Mouse (Mus musculus): Measurements from ENCODE around the gene Ktn1. TPM values are rescaled to one million over a fixed set of nuclear protein-coding genes. Genes with fewer than 3 reads are reported as not detected.

Gene Ktn1
- total and polyA plus RNA-seq, 2 experiments from 2014 or later: 55.3 to 79.9 TPM

DNA sequence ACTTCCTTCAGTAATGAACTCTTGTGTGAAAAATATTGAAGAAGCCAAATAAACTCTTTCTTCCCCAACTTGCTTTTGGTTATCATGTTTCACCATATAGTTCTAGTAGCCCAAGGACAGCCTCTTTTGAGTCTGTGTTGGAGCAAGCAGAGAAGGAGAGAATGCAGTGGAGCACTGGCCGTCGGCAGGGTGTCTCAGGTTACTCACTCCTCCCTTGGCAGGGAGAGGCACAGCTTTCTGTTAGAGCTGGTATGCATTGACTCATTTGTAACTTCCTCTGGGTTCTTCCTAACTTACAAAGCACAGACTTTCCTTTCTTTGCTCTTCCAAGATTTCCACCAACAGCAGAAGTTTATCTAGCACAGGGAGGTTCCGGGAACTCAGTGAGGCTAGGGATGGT lies 105.3 kb downstream of the Ktn1 start:
- WGBS: 70% methylated on average over 3 of the region's 3 CpGs
- H3K27me3 ChIP-seq (ENCODE audit: insufficient read depth, low read length): no peaks in the 10 kb centered on the region
- no peak overlapping the region for H3K4me2 ChIP-seq (ENCODE audit: low read depth)
- no peak for TF ChIP-seq CTCF (IDR thresholded peaks at IDR 0.05; ENCODE audit: low read depth)
- no peaks in the 10 kb centered on the region for H3K9me3 ChIP-seq (ENCODE audit: low read length)
- DNase-seq (no peak), ATAC-seq (no peak)
- no peak overlapping the region for H3K27ac ChIP-seq (ENCODE audit: low read depth, low read length)
- no peaks in the 10 kb centered on the region for H3K36me3 ChIP-seq (ENCODE audit: insufficient read depth)
- no peaks in the 10 kb centered on the region for H3K4me1 ChIP-seq (ENCODE audit: insufficient read depth)
- H3K9ac ChIP-seq: no peak overlapping the region
- H3K4me3 ChIP-seq (ENCODE audit: low read depth, low read length): no peak overlapping the region

DNA sequence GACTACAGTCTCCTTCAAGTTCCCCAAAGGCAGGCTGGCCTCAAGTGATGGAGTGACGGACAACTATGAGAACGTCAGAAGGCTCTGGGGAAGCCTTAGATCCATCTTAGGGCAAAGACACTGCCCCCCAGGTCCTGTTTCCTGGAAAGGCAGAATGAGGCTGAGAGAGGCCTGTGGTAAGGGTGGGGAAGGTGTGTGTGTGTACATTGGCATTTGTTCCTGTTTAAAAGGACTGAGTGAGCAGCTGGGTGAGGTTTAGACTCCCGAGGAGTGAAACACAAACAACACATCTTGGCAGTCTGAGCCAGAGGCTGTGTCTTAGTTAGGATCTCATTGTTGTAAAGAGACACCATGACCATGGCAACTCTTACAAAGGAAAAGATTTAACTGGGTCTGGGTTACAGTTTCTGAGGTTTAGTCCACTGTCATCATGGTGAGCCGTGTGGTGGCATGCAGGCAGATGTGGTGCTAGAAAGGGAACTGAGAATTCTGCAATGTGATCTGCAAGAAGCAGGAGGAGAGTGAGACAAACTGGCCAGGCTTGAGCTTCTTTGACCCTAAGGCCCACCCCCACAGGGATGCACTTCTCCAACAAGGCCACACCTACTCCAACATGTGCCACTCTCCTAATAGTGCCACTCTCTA lies 106.1 kb downstream of the Ktn1 start:
- no peak overlapping the region for H3K4me2 ChIP-seq (ENCODE audit: low read depth)
- H3K4me1 ChIP-seq (ENCODE audit: insufficient read depth): no peaks in the 10 kb centered on the region
- DNase-seq (no peak), ATAC-seq (no peak)
- no peaks in the 10 kb centered on the region for H3K27me3 ChIP-seq (ENCODE audit: insufficient read depth, low read length)
- H3K4me3 ChIP-seq (ENCODE audit: low read depth, low read length): no peak overlapping the region
- no peaks in the 10 kb centered on the region for H3K9me3 ChIP-seq (ENCODE audit: low read length)
- no peak for TF ChIP-seq CTCF (IDR thresholded peaks at IDR 0.05; ENCODE audit: low read depth)
- WGBS: 86% methylated on average over 4 of the region's 4 CpGs
- H3K9ac ChIP-seq: no peak overlapping the region
- no peak overlapping the region for H3K27ac ChIP-seq (ENCODE audit: low read depth, low read length)
- H3K36me3 ChIP-seq (ENCODE audit: insufficient read depth): no peaks in the 10 kb centered on the region

DNA sequence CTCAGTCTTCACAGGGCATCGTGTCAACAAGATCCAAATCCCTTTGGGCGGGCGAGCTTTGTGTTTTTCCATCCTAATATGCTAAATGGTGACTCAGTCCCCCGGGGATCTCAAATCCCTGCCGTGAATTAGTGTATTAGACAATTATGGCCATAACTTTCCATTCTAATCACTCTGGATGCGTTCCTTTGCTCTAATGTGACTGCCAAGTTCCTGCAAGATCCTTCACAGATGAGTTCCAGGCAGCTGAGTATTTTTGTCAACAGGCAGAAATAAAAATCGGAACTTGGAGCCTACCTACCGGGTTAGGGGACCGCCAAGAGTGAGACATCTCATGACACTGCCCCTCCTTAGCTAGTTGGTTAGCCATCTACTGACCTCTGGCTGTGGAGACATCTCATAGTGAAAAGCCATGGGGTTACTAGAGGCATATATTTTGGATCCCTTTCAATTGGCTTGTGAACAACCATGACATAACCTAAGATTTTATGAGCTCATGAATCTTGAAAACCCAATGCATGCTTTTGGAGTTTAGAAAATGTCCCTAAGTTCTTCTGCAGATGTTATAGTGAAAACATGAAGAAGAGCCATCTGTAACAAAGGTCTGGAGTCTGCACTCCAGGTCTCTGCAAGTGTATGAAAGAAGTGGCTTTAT lies 108.3 kb downstream of the Ktn1 start:
- no peak overlapping the region for H3K4me2 ChIP-seq (ENCODE audit: low read depth)
- ATAC-seq (no peak), DNase-seq (no peak)
- H3K27me3 ChIP-seq (ENCODE audit: insufficient read depth, low read length): no peaks in the 10 kb centered on the region
- TF ChIP-seq CTCF (IDR thresholded peaks at IDR 0.05; ENCODE audit: low read depth): no peak
- no peak overlapping the region for H3K9ac ChIP-seq
- H3K36me3 ChIP-seq (ENCODE audit: insufficient read depth): no peaks in the 10 kb centered on the region
- H3K27ac ChIP-seq (ENCODE audit: low read depth, low read length): no peak overlapping the region
- no peak overlapping the region for H3K4me3 ChIP-seq (ENCODE audit: low read depth, low read length)
- 83% methylated on average over 9 of the region's 9 CpGs for WGBS
- no peaks in the 10 kb centered on the region for H3K4me1 ChIP-seq (ENCODE audit: insufficient read depth)
- no peaks in the 10 kb centered on the region for H3K9me3 ChIP-seq (ENCODE audit: low read length)

DNA sequence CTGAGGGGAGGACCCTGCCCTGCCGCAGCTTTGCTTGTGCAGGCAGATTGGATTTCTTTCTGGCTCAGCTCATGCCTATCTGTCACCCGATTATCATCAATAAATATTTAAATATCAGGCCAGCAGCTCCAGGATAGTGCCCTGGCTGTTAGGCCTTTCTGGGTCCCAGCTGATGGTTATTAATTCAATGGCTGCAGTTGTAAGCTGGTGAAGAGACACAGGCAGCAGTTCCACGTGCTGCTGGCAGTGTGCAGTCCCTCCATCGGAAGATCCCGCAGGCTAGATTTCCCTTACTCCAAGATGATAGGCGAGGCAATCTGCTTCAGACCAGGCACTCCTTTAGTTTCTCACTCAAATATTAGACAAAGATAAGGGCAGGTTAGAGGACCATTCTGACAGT lies 116.9 kb downstream of the Ktn1 start:
- Histone ChIP-seq H3K4me3 (ENCODE audit: low read depth, low read length) (no peak overlapping the region), H3K27ac (ENCODE audit: low read depth, low read length) (no peak overlapping the region), H3K4me1 (ENCODE audit: insufficient read depth) (no peaks in the 10 kb centered on the region), H3K9ac (no peak overlapping the region), H3K27me3 (ENCODE audit: insufficient read depth, low read length) (no peaks in the 10 kb centered on the region), H3K4me2 (ENCODE audit: low read depth) (no peak overlapping the region), H3K9me3 (ENCODE audit: low read length) (no peaks in the 10 kb centered on the region), H3K36me3 (ENCODE audit: insufficient read depth) (no peaks in the 10 kb centered on the region)
- no peak for TF ChIP-seq CTCF (IDR thresholded peaks at IDR 0.05; ENCODE audit: low read depth)
- ATAC-seq (no peak), DNase-seq (no peak)
- 59% methylated on average over 6 of the region's 6 CpGs for WGBS

DNA sequence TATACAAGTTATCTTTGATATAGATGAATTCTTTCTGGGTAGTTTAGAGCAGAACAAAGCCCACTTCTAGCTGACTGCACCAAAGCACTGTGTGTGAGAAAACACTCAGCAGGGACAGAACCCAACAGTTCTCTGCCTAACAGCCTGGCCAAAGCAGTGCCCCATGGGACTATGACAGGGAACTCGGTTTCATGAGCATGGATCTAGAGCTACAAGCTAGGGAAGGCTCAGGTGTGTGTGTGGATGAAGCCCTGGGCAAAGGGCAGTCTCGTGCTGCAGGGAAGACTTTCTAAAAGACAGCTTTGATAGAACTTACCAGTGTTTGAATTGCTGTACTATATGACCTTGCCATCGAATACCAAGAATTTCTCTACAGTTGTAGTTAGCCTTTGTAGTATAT lies 117.5 kb downstream of the Ktn1 start:
- TF ChIP-seq CTCF (IDR thresholded peaks at IDR 0.05; ENCODE audit: low read depth): no peak
- 85% methylated on average over 3 of the region's 3 CpGs for WGBS

DNA sequence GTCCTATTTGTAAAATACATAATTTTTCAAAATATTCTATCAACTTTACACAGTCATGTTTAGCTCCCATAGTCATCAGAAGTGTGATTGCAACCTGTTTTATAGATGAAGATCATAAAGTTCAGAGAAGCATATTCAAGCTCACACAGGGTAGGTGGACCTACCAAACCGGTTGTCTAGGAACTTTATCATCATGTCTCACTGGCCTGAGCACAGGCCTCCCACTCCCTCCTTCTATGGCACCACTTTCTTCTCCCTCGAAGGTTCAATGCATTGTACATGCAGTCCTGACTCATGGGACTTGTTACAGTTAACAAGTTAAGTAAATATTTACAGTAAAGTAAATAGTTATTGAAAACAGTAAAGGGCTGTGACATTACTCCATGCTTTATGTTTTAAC lies 118.1 kb downstream of the Ktn1 start:
- Histone ChIP-seq H3K4me1 (ENCODE audit: insufficient read depth) (no peaks in the 10 kb centered on the region), H3K9me3 (ENCODE audit: low read length) (no peaks in the 10 kb centered on the region), H3K27me3 (ENCODE audit: insufficient read depth, low read length) (no peaks in the 10 kb centered on the region), H3K4me2 (ENCODE audit: low read depth) (no peak overlapping the region), H3K9ac (no peak overlapping the region), H3K4me3 (ENCODE audit: low read depth, low read length) (no peak overlapping the region), H3K36me3 (ENCODE audit: insufficient read depth) (no peaks in the 10 kb centered on the region), H3K27ac (ENCODE audit: low read depth, low read length) (no peak overlapping the region)
- no peak for TF ChIP-seq CTCF (IDR thresholded peaks at IDR 0.05; ENCODE audit: low read depth)
- WGBS: 79% methylated on average over 2 of the region's 2 CpGs
- DNase-seq (no peak), ATAC-seq (no peak)

More for the DNA sequence above, 117.5 kb downstream of the Ktn1 start:
- Histone ChIP-seq H3K4me3 (ENCODE audit: low read depth, low read length) (no peak overlapping the region), H3K9ac (no peak overlapping the region), H3K4me1 (ENCODE audit: insufficient read depth) (no peaks in the 10 kb centered on the region), H3K27ac (ENCODE audit: low read depth, low read length) (no peak overlapping the region), H3K9me3 (ENCODE audit: low read length) (no peaks in the 10 kb centered on the region), H3K27me3 (ENCODE audit: insufficient read depth, low read length) (no peaks in the 10 kb centered on the region), H3K36me3 (ENCODE audit: insufficient read depth) (no peaks in the 10 kb centered on the region), H3K4me2 (ENCODE audit: low read depth) (no peak overlapping the region)
- ATAC-seq (no peak), DNase-seq (no peak)

DNA sequence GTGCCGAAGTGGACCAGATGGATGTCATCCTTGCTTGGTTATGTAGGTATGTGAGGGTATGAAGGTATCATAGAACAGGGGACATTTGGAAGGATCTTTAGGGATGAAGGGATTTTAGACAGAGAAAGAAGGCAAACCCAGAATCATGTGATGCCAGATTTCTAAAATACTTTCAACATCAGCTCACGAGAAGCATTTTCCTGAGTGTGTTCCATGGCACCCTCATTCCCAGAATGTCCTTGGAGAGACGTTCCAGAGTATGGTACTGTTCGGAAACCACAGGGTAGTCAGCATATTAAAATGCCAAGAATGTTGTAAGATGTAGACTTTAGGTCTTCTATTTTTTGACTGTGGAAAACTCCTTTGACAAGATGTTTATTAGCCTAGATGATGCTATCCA lies 123.2 kb downstream of the Ktn1 start:
- H3K4me1 ChIP-seq (ENCODE audit: insufficient read depth): no peaks in the 10 kb centered on the region
- no peak overlapping the region for H3K4me3 ChIP-seq (ENCODE audit: low read depth, low read length)
- H3K9ac ChIP-seq: no peak overlapping the region
- ATAC-seq (no peak), DNase-seq (no peak)
- H3K27me3 ChIP-seq (ENCODE audit: insufficient read depth, low read length): no peaks in the 10 kb centered on the region
- no peaks in the 10 kb centered on the region for H3K36me3 ChIP-seq (ENCODE audit: insufficient read depth)
- H3K27ac ChIP-seq (ENCODE audit: low read depth, low read length): no peak overlapping the region
- no peak overlapping the region for H3K4me2 ChIP-seq (ENCODE audit: low read depth)
- TF ChIP-seq CTCF (IDR thresholded peaks at IDR 0.05; ENCODE audit: low read depth): no peak
- 94% methylated on average over 4 of the region's 4 CpGs for WGBS
- no peaks in the 10 kb centered on the region for H3K9me3 ChIP-seq (ENCODE audit: low read length)

All from forebrain, postnatal 0 days (tissue).